In the genomic region with DNA sequence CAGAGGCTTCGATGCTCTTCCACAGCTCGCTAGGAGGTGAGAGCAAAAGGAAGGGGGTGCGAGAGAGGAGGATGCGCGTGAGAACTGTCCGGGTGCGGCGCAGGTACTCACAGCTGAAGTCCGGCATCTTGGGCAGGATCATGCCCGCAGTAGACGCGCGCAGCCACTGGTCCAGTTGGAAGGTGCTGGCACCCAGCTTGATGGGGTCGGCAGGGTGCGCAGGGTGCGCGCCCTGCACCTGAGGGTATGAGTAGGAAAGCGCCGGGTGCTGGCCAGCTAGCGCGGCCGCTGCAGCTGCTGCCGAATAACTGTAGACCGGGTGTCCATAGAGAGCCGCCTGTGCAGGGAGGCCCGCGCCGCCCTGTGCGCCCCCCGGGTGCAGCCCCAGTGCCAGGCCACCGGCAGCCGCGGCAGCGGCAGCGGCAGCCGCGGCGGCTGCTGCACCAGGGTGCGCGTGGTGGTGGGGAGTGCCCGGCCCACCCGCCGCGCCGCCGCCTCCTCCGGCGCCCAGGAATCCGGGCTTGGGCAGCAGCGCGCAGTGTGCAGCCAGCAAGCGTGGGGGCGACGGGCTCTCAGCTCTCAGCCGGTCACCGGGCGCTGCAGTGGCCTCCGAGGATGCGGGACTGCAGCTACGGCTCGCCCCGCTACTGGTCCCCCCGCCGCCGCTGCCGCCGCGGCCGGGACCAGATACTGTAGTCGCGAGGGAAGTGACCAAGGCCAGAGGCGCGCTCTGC, we compare ENCODE assay signal across 10 mouse cellular contexts. TPM values are rescaled to one million over a fixed set of nuclear protein-coding genes. Genes with fewer than 3 reads are reported as not detected.
DNase-seq lines count a peak whose midpoint lies in the region; ATAC-seq and TF ChIP-seq lines count a peak whose summit lies in the region.
"Had no signal": no experiment of that assay in that cellular context is flagged by ENCODE, and none has a peak within 500 bp of the region (broad histone marks: within the 10 kb centered on the region; RNA-seq: fewer than 3 reads in every experiment).

No protein-coding gene starts in this region.

- H3K4me2 ChIP-seq in forebrain, embryonic 11.5 days (ENCODE audit: low read depth, low read length, severe bottlenecking) = peak overlapping the region; percentile 33
- H3K4me2 ChIP-seq in intestine, postnatal 0 days (replicated peaks; ENCODE audit: low read depth) = peak overlapping the region; percentile 91
- peak overlapping the region; percentile 46 for H3K4me2 ChIP-seq in neural tube, embryonic 13.5 days

- under 1% methylated on average over 65 of the region's 73 CpGs for WGBS in forebrain, embryonic 11.5 days
- 1% methylated on average over 55 of the region's 73 CpGs for WGBS in intestine, postnatal 0 days
- WGBS in neural tube, embryonic 13.5 days = under 1% methylated on average over 73 of the region's 73 CpGs

- no peak overlapping the region for H3K27ac ChIP-seq in left cerebral cortex, adult 2 months
- no peak overlapping the region for H3K27ac ChIP-seq in forebrain, embryonic 11.5 days (ENCODE audit: low read depth, low read length)
- no peak overlapping the region for H3K27ac ChIP-seq in intestine, postnatal 0 days (ENCODE audit: low read depth, low read length)
- H3K27ac ChIP-seq in neural tube, embryonic 13.5 days (replicated peaks) = no peak overlapping the region

- H3K36me3 ChIP-seq in forebrain, embryonic 11.5 days (ENCODE audit: control insufficient read depth, insufficient read depth, low read length) = no peaks in the 10 kb centered on the region
- no peaks in the 10 kb centered on the region for H3K36me3 ChIP-seq in intestine, postnatal 0 days (ENCODE audit: control insufficient read depth, insufficient read depth)
- H3K36me3 ChIP-seq in neural tube, embryonic 13.5 days = no peaks in the 10 kb centered on the region

- ATAC-seq in forebrain, embryonic 11.5 days (replicated peaks; ENCODE audit: low FRiP score) = no peak
- ATAC-seq in intestine, postnatal 0 days = peak; percentile 29
- peak; percentile 19; the same call in 1 of the 2 replicates for ATAC-seq in neural tube, embryonic 13.5 days (ENCODE audit: low read depth)
- no peak for ATAC-seq in CD4-positive, CD25-positive, alpha-beta regulatory T cell, adult 4 months

- H3K4me3 ChIP-seq in left cerebral cortex, adult 2 months = 0 out of 2 replicates have a peak overlapping the region, but pooled peaks have one; percentile 19
- H3K4me3 ChIP-seq in forebrain, embryonic 11.5 days (ENCODE audit: low read depth, low read length) = peak overlapping the region; percentile 18
- H3K4me3 ChIP-seq in intestine, postnatal 0 days (ENCODE audit: low read depth, low read length) = peak overlapping the region; percentile 54
- H3K4me3 ChIP-seq in neural tube, embryonic 13.5 days = peak overlapping the region; percentile 34

- H3K9ac ChIP-seq in forebrain, embryonic 11.5 days (ENCODE audit: low read length) = no peak overlapping the region
- peak overlapping the region; percentile 22 for H3K9ac ChIP-seq in intestine, postnatal 0 days (ENCODE audit: low read depth, low read length)
- H3K9ac ChIP-seq in neural tube, embryonic 13.5 days = peak overlapping the region; percentile 27; the same call in 1 of the 2 replicates

- no peaks in the 10 kb centered on the region for H3K9me3 ChIP-seq in forebrain, embryonic 11.5 days (ENCODE audit: control insufficient read depth, low read length)
- H3K9me3 ChIP-seq in intestine, postnatal 0 days (ENCODE audit: control insufficient read depth) = no peaks in the 10 kb centered on the region
- H3K9me3 ChIP-seq in neural tube, embryonic 13.5 days = no peaks in the 10 kb centered on the region

- TF ChIP-seq CTCF in left cerebral cortex, adult 2 months (IDR thresholded peaks at IDR 0.05) = no peak
- TF ChIP-seq CTCF in intestine, postnatal 0 days (IDR thresholded peaks at IDR 0.05; ENCODE audit: low read depth) = no peak

- H3K27me3 ChIP-seq in forebrain, embryonic 11.5 days (ENCODE audit: control insufficient read depth, insufficient read depth, low read length) = peaks cover 97% of the 10 kb centered on the region
- peaks cover 72% of the 10 kb centered on the region for H3K27me3 ChIP-seq in intestine, postnatal 0 days (replicated peaks; ENCODE audit: control insufficient read depth, insufficient read depth, low read length)
- H3K27me3 ChIP-seq in neural tube, embryonic 13.5 days = peaks cover 100% of the 10 kb centered on the region

- H3K4me1 ChIP-seq in forebrain, embryonic 11.5 days (replicated peaks; ENCODE audit: control insufficient read depth, insufficient read depth, low read length) = peaks cover 11% of the 10 kb centered on the region
- no peaks in the 10 kb centered on the region for H3K4me1 ChIP-seq in intestine, postnatal 0 days (replicated peaks; ENCODE audit: control insufficient read depth, insufficient read depth, low read length)
- H3K4me1 ChIP-seq in neural tube, embryonic 13.5 days (replicated peaks) = peaks cover 16% of the 10 kb centered on the region

- no peak for DNase-seq in left cerebral cortex, adult 2 months (ENCODE audit: extremely low spot score in 1 of 2, low spot score in 2 of 2)
- no peak for DNase-seq in left cerebral cortex, adult 8-10 months (ENCODE audit: low spot score in 2 of 2)
- DNase-seq in forebrain, embryonic 11.5 days (ENCODE audit: low spot score) = peak; percentile 65
- DNase-seq in gastrocnemius, adult 8-10 months (ENCODE audit: low spot score in 2 of 2) = no peak
- no peak for DNase-seq in layer of hippocampus, postnatal 36 days
- DNase-seq: gastrocnemius, postnatal 25 days had no signal

- intact Hi-C loops in left cerebral cortex, adult 2 months (cut with DNase I) = loop anchor here (5.0 kb wide), 1 partner anchor 1310 kb away; the partner anchor contains the start of gene En2

RNA-seq across cellular contexts. Expression of gene Mnx1, which starts 0.6 kb away (rescaled TPM):
- total RNA-seq in left cerebral cortex, adult 2 months (2021) = not detected
- not detected for total RNA-seq in left cerebral cortex, adult 8-10 months (2022)
- polyA plus RNA-seq in forebrain, embryonic 11.5 days (2014; fragmentation: Nextera tagmentation; extraction: Ambion mirVana) = not detected in 2 replicates
- 0.65 and 0.78 TPM in 2 replicates for polyA plus RNA-seq in intestine, postnatal 0 days (2015; fragmentation: Nextera tagmentation; extraction: Ambion mirVana)
- polyA plus RNA-seq in neural tube, embryonic 13.5 days (2015; fragmentation: Nextera tagmentation; extraction: Ambion mirVana) = 3.0 and 3.6 TPM in 2 replicates
- not detected for total RNA-seq in gastrocnemius, adult 8-10 months (2022)
- polyA plus RNA-seq in CD4-positive, CD25-positive, alpha-beta regulatory T cell, adult 4 months (2017; shearing (Covaris generic)) = not detected
- total RNA-seq in layer of hippocampus, postnatal 36 days (2021) = not detected
- total RNA-seq: adrenal gland, postnatal 36 days; gastrocnemius, postnatal 25 days had no signal

RNA-seq across cellular contexts. Expression of gene Nom1, which starts 43.2 kb away (rescaled TPM):
- 10 to 100 TPM; 19.9 to 25.4 TPM for total RNA-seq in left cerebral cortex, adult 2 months (2021)
- 10 to 100 TPM; 25.1 to 28.9 (median 26.8) TPM for total RNA-seq in left cerebral cortex, adult 8-10 months (2022)
- 25.1 and 34.9 TPM in 2 replicates for polyA plus RNA-seq in forebrain, embryonic 11.5 days (2014; fragmentation: Nextera tagmentation; extraction: Ambion mirVana)
- polyA plus RNA-seq in intestine, postnatal 0 days (2015; fragmentation: Nextera tagmentation; extraction: Ambion mirVana) = 14.5 and 16.0 TPM in 2 replicates
- 16.8 and 22.2 TPM in 2 replicates for polyA plus RNA-seq in neural tube, embryonic 13.5 days (2015; fragmentation: Nextera tagmentation; extraction: Ambion mirVana)
- 10 to 100 TPM; 10.2 to 14.0 (median 13.1) TPM for total RNA-seq in gastrocnemius, adult 8-10 months (2022)
- polyA plus RNA-seq in CD4-positive, CD25-positive, alpha-beta regulatory T cell, adult 4 months (2017; shearing (Covaris generic)) = 10 to 100 TPM; 10.8 to 17.2 TPM
- total RNA-seq in layer of hippocampus, postnatal 36 days (2021) = 10 to 100 TPM; 20.5 to 23.7 TPM

Comparison
In these comparisons a context has a peak if more than half of its experiments do, and no peak if none do; other contexts are left out.
1. ATAC-seq: peak in intestine, postnatal 0 days (single experiment) and neural tube, embryonic 13.5 days (single experiment); none in forebrain, embryonic 11.5 days (single experiment) and CD4-positive, CD25-positive, alpha-beta regulatory T cell, adult 4 months (single experiment).
2. H3K4me2 ChIP-seq: peak in every context shown above with its lines; median percentile 91 in intestine, postnatal 0 days; 46 in neural tube, embryonic 13.5 days; 33 in forebrain, embryonic 11.5 days.
3. Peak in every context shown above with its lines, with median percentiles within 50 percentile points of each other: H3K4me3 ChIP-seq.